Mouse (Mus musculus) inflammation-experienced regulatory T-cells, adult 6 months (primary cell): ENCODE results near the gene Med9. TPM values are rescaled to one million over a fixed set of nuclear protein-coding genes. Genes with fewer than 3 reads are reported as not detected.

ENCODE experiments used
- ATAC-seq: one replicate; pipeline ENCODE4 v1.8.0; 2017
- polyA plus RNA-seq, 3 experiments: library from polyadenylated mRNA; unstranded; fragments of 100-300 nt; shearing (Covaris generic); gene quantifications; one replicate each; pipeline ENCODE4 v1.2.1; 2017

Gene Med9
- polyA plus RNA-seq, 3 experiments from 2014 or later = 4.0 to 8.1 (median 6.0) TPM

- ATAC-seq = no peak
These were observed 55.8 kb downstream of the Med9 start for GRCm38 (mm10) chr11:60003811-60004210.

GRCm38 (mm10) chr11:60004716-60005115 is 56.7 kb downstream of the Med9 start:
- no peak for ATAC-seq

- no peak for ATAC-seq
These were observed 57.9 kb downstream of the Med9 start for GRCm38 (mm10) chr11:60005866-60006265.

GRCm38 (mm10) chr11:60009451-60009850 is 61.4 kb downstream of the Med9 start:
- ATAC-seq = no peak

- no peak for ATAC-seq
These were observed 63.5 kb downstream of the Med9 start for GRCm38 (mm10) chr11:60011516-60011915.

Other genes with a start within 250 kb of the Med9 start
- under 1 TPM in 1 of 3 experiments, not detected in 2; 0.51 TPM for gene Pld6, start 160.6 kb upstream of the Med9 start, polyA plus RNA-seq
- 10 to 100 TPM; 19.6 to 30.6 (median 23.2) TPM for gene Flcn, start 138.2 kb upstream of the Med9 start, polyA plus RNA-seq
- gene Nt5m, start 108.8 kb upstream of the Med9 start, polyA plus RNA-seq = 1 to 10 TPM; 6.3 to 8.8 (median 7.6) TPM
- 10 to 100 TPM; 75.3 to 89.0 (median 88.4) TPM for gene Cops3, start 108.4 kb upstream of the Med9 start, polyA plus RNA-seq
- gene Rasd1, start 16.7 kb downstream of the Med9 start, polyA plus RNA-seq = under 1 TPM in 1 of 3 experiments, not detected in 2; 0.88 TPM
- 1 to 10 TPM in 2 of 3 experiments, under 1 TPM in 1; 0.74 to 2.5 (median 1.9) TPM for gene Pemt, start 98.3 kb downstream of the Med9 start, polyA plus RNA-seq
- gene Rai1, start 156.8 kb downstream of the Med9 start, polyA plus RNA-seq = 10 to 100 TPM in 2 of 3 experiments, 1 to 10 TPM in 1; 5.6 to 12.2 (median 12.1) TPM